11 mouse cellular contexts compared by ENCODE assay signal in the genomic region with DNA sequence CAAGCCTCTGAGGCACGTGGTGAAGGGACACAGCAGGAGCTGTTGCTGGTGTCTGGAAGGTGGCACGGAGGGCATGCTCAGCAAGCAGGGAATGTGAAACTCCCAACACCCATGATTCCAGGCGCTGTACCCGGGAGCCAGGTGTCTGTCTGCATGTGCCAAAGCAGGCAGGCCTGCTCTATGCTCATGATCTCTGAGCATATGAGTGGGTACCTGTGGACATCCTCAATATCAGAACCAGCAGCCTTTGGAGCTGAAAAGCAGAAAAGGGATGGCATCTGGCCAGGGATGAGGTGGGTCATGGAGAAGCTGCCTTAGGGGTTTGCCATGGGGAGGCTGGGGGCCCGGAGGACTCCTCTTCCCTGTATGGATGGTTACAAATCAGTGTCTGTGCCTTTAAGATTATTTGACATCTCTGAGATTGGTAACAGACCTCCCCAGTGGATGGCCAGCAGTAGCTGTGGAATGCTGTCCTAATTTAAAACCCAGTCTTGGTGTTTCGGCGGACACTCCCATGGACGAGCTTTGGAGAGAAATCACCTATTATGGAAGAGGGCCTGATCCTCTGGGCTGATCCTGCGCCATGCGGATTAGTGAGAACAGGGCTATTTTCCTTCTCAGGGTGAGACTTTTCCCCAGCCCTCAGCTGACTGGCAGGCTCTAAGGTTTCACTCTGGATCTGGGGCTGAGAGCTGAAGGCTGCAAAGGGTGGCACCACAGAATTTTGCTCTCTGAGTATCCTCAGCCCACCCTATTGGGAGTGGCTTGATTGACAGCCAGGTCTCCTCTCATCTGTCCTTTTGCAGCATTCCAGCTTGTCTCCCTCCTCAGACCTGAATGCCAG.
DNase-seq lines count a peak whose midpoint lies in the region; ATAC-seq lines count a peak whose summit lies in the region.
"Had no signal": no experiment of that assay in that cellular context is flagged by ENCODE, and none has a peak within 500 bp of the region (broad histone marks: within the 10 kb centered on the region; RNA-seq: fewer than 3 reads in every experiment).

No protein-coding gene starts in this region.

- 55% methylated on average over 10 of the region's 10 CpGs for WGBS in embryonic facial prominence, embryonic 10.5 days
- 38% methylated on average over 10 of the region's 10 CpGs for WGBS in embryonic facial prominence, embryonic 14.5 days
- WGBS in heart, embryonic 11.5 days (ENCODE audit: insufficient replicate concordance): 43% methylated on average over 10 of the region's 10 CpGs
- 56% methylated on average over 10 of the region's 10 CpGs for WGBS in limb, embryonic 10.5 days

- no peaks in the 10 kb centered on the region for H3K27me3 ChIP-seq in embryonic facial prominence, embryonic 10.5 days (replicated peaks; ENCODE audit: low read depth, poor library complexity, severe bottlenecking)
- H3K27me3 ChIP-seq in embryonic facial prominence, embryonic 14.5 days (replicated peaks; ENCODE audit: control insufficient read depth, insufficient read depth, low read length): no peaks in the 10 kb centered on the region
- no peaks in the 10 kb centered on the region for H3K27me3 ChIP-seq in heart, embryonic 11.5 days (ENCODE audit: control insufficient read depth, insufficient read depth, low read length)
- 0 out of 2 replicates have a peak, but pooled peaks cover 8% of the 10 kb centered on the region for H3K27me3 ChIP-seq in limb, embryonic 10.5 days (ENCODE audit: low read depth, poor library complexity, severe bottlenecking)

- no peaks in the 10 kb centered on the region for H3K36me3 ChIP-seq in embryonic facial prominence, embryonic 10.5 days (replicated peaks)
- no peaks in the 10 kb centered on the region for H3K36me3 ChIP-seq in embryonic facial prominence, embryonic 14.5 days (ENCODE audit: control insufficient read depth, insufficient read depth, low read length)
- H3K36me3 ChIP-seq in heart, embryonic 11.5 days (ENCODE audit: control insufficient read depth, insufficient read depth, low read length): no peaks in the 10 kb centered on the region
- H3K36me3 ChIP-seq in limb, embryonic 10.5 days: no peaks in the 10 kb centered on the region

- H3K9me3 ChIP-seq in embryonic facial prominence, embryonic 10.5 days: no peaks in the 10 kb centered on the region
- no peaks in the 10 kb centered on the region for H3K9me3 ChIP-seq in embryonic facial prominence, embryonic 14.5 days (ENCODE audit: control insufficient read depth, low read length)
- no peaks in the 10 kb centered on the region for H3K9me3 ChIP-seq in heart, embryonic 11.5 days (replicated peaks; ENCODE audit: control insufficient read depth, low read length)
- H3K9me3 ChIP-seq in limb, embryonic 10.5 days (replicated peaks): no peaks in the 10 kb centered on the region

- peaks cover 17% of the 10 kb centered on the region for H3K4me1 ChIP-seq in embryonic facial prominence, embryonic 10.5 days
- H3K4me1 ChIP-seq in embryonic facial prominence, embryonic 14.5 days (ENCODE audit: control insufficient read depth, insufficient read depth, low read length): peaks cover 10% of the 10 kb centered on the region
- peaks cover 13% of the 10 kb centered on the region for H3K4me1 ChIP-seq in heart, embryonic 11.5 days (ENCODE audit: control insufficient read depth, insufficient read depth, low read length)
- peaks cover 11% of the 10 kb centered on the region; the same call in 1 of the 2 replicates for H3K4me1 ChIP-seq in limb, embryonic 10.5 days

- no peak overlapping the region for H3K9ac ChIP-seq in embryonic facial prominence, embryonic 14.5 days (ENCODE audit: low read depth, low read length)
- H3K9ac ChIP-seq in heart, embryonic 11.5 days (ENCODE audit: low read depth, low read length): peak overlapping the region; percentile 62; the same call in 1 of the 2 replicates
- H3K9ac ChIP-seq: lung, embryonic 14.5 days had no signal

- DNase-seq in embryonic facial prominence, embryonic 10.5 days (ENCODE audit: low spot score): no peak
- DNase-seq in embryonic facial prominence, embryonic 14.5 days (ENCODE audit: low spot score): peak; percentile 54
- no peak for DNase-seq in limb, embryonic 10.5 days (ENCODE audit: low spot score)
- DNase-seq in frontal cortex, postnatal 10 days (ENCODE audit: low spot score in 2 of 2): no peak
- DNase-seq in thymus, adult 18-20 months: no peak
- no peak for DNase-seq in layer of hippocampus, postnatal 25 days (ENCODE audit: extremely low spot score in 1 of 2, low spot score in 1 of 2)
- DNase-seq: adrenal gland, postnatal 10 days; cerebellum, adult 2 months; lung, embryonic 14.5 days had no signal

- H3K27ac ChIP-seq in embryonic facial prominence, embryonic 10.5 days (replicated peaks): peak overlapping the region; percentile 61
- peak overlapping the region; percentile 44 for H3K27ac ChIP-seq in embryonic facial prominence, embryonic 14.5 days (replicated peaks; ENCODE audit: low read depth, low read length)
- peak overlapping the region; percentile 85 for H3K27ac ChIP-seq in heart, embryonic 11.5 days (ENCODE audit: low read depth, low read length)
- H3K27ac ChIP-seq in limb, embryonic 10.5 days: peak overlapping the region; percentile 23; the same call in 1 of the 2 replicates
- H3K27ac ChIP-seq: hindbrain, postnatal 0 days had no signal

- ATAC-seq in embryonic facial prominence, embryonic 14.5 days (ENCODE audit: low read depth): peak; percentile 48; the same call in 1 of the 2 replicates
- ATAC-seq in heart, embryonic 11.5 days (replicated peaks; ENCODE audit: insufficient number of reproducible peaks, low FRiP score, low TSS enrichment): peak; percentile 46; the same call in 1 of the 2 replicates
- ATAC-seq: hindbrain, postnatal 0 days had no signal

- H3K4me3 ChIP-seq in embryonic facial prominence, embryonic 10.5 days: no peak overlapping the region
- H3K4me3 ChIP-seq in embryonic facial prominence, embryonic 14.5 days (ENCODE audit: low read depth, low read length): no peak overlapping the region
- H3K4me3 ChIP-seq in heart, embryonic 11.5 days (ENCODE audit: low read depth, low read length): no peak overlapping the region
- H3K4me3 ChIP-seq in limb, embryonic 10.5 days: no peak overlapping the region

- no peak overlapping the region for H3K4me2 ChIP-seq in embryonic facial prominence, embryonic 14.5 days (ENCODE audit: low read depth, low read length)
- peak overlapping the region; percentile 7 for H3K4me2 ChIP-seq in heart, embryonic 11.5 days
- H3K4me2 ChIP-seq: lung, embryonic 14.5 days had no signal

Comparison
In these comparisons a context has a peak if more than half of its experiments do, and no peak if none do; other contexts are left out.
1. H3K27ac ChIP-seq: peak in every context shown above with its lines; median percentile 85 in heart, embryonic 11.5 days; 61 in embryonic facial prominence, embryonic 10.5 days; 44 in embryonic facial prominence, embryonic 14.5 days; 23 in limb, embryonic 10.5 days.